In genomic region chr9:74028438-74028837, GRCm38 (mm10) we compare ENCODE assay signal across 10 mouse cellular contexts. TPM values are rescaled to one million over a fixed set of nuclear protein-coding genes. Genes with fewer than 3 reads are reported as not detected.
DNase-seq lines count a peak whose midpoint lies in the region; ATAC-seq and TF ChIP-seq lines count a peak whose summit lies in the region.
"Had no signal": no experiment of that assay in that cellular context is flagged by ENCODE, and none has a peak within 500 bp of the region (broad histone marks: within the 10 kb centered on the region; RNA-seq: fewer than 3 reads in every experiment).

No protein-coding gene starts in this region.

- TF ChIP-seq CTCF in gastrocnemius, adult 2 months (IDR thresholded peaks at IDR 0.05) = peak; percentile 55
- TF ChIP-seq CTCF in liver, adult 2 months (IDR thresholded peaks at IDR 0.05; ENCODE audit: low read depth, low read length) = no peak

- WGBS in liver, adult 2 months = 55% methylated on average over 1 of the region's 1 CpGs
- WGBS in liver, embryonic 12.5 days (ENCODE audit: insufficient replicate concordance) = 37% methylated on average over 1 of the region's 1 CpGs

- no peak overlapping the region for H3K27ac ChIP-seq in gastrocnemius, adult 2 months
- no peak overlapping the region for H3K27ac ChIP-seq in liver, adult 2 months (replicated peaks; ENCODE audit: insufficient read depth, low read depth, low read length)
- no peak overlapping the region for H3K27ac ChIP-seq in liver, embryonic 12.5 days
- H3K27ac ChIP-seq: embryonic facial prominence, embryonic 15.5 days had no signal

- intact Hi-C loops in gastrocnemius, adult 2 months (cut with DNase I) = no loop called here

- H3K9me3 ChIP-seq in liver, embryonic 12.5 days (replicated peaks) = no peaks in the 10 kb centered on the region
- H3K9me3 ChIP-seq: embryonic facial prominence, embryonic 15.5 days had no signal

- DNase-seq in gastrocnemius, adult 2 months = no peak
- no peak for DNase-seq in gastrocnemius, postnatal 25 days
- DNase-seq in liver, adult 2 months (ENCODE audit: extremely low read depth, low read depth, low spot score) = peak; percentile 1
- DNase-seq in NIH3T3 (ENCODE audit: low read depth) = peak; percentile 62
- peak; percentile 12 for DNase-seq in forelimb bud, embryonic 11.5 days (ENCODE audit: low read depth, low spot score)
- DNase-seq in natural killer cell, adult 2 months (ENCODE audit: low spot score in 2 of 2) = no peak
- DNase-seq in urinary bladder, postnatal 36 days (ENCODE audit: low spot score in 2 of 2) = no peak

- 0 out of 2 replicates have a peak, but pooled peaks cover 3% of the 10 kb centered on the region for H3K27me3 ChIP-seq in liver, adult 2 months (ENCODE audit: control insufficient read depth, insufficient read depth, low read length)
- no peaks in the 10 kb centered on the region for H3K27me3 ChIP-seq in liver, embryonic 12.5 days (replicated peaks)
- H3K27me3 ChIP-seq: embryonic facial prominence, embryonic 15.5 days had no signal

- TF ChIP-seq POLR2A in liver, adult 2 months (IDR thresholded peaks at IDR 0.05; ENCODE audit: extremely low read depth, insufficient read depth, low read length) = no peak

- H3K4me1 ChIP-seq in liver, adult 2 months (ENCODE audit: control insufficient read depth, insufficient read depth, low read length) = no peaks in the 10 kb centered on the region
- H3K4me1 ChIP-seq in liver, embryonic 12.5 days = no peaks in the 10 kb centered on the region
- H3K4me1 ChIP-seq: embryonic facial prominence, embryonic 15.5 days had no signal

- no peak overlapping the region for H3K4me2 ChIP-seq in liver, embryonic 12.5 days
- H3K4me2 ChIP-seq: embryonic facial prominence, embryonic 15.5 days had no signal

- no peak overlapping the region for H3K4me3 ChIP-seq in gastrocnemius, adult 2 months
- no peak overlapping the region for H3K4me3 ChIP-seq in liver, adult 2 months (ENCODE audit: insufficient read depth, low read depth, low read length)
- no peak overlapping the region for H3K4me3 ChIP-seq in liver, embryonic 12.5 days
- H3K4me3 ChIP-seq: embryonic facial prominence, embryonic 15.5 days had no signal

- no peaks in the 10 kb centered on the region for H3K36me3 ChIP-seq in liver, adult 2 months (ENCODE audit: control insufficient read depth, insufficient read depth, low read length)
- no peaks in the 10 kb centered on the region for H3K36me3 ChIP-seq in liver, embryonic 12.5 days
- H3K36me3 ChIP-seq: embryonic facial prominence, embryonic 15.5 days; G1E had no signal

- H3K79me2 ChIP-seq in liver, adult 2 months (ENCODE audit: control insufficient read depth, insufficient read depth, low read length) = no peaks in the 10 kb centered on the region

- ATAC-seq in liver, embryonic 12.5 days = no peak

- no peak overlapping the region for H3K9ac ChIP-seq in liver, adult 2 months (ENCODE audit: low read depth, low read length)
- no peak overlapping the region for H3K9ac ChIP-seq in liver, embryonic 12.5 days
- H3K9ac ChIP-seq: embryonic facial prominence, embryonic 15.5 days had no signal

RNA-seq across cellular contexts. Expression of gene Unc13c, which starts 59.7 kb away (rescaled TPM):
- under 1 TPM; 0.05 to 0.25 TPM for total RNA-seq in gastrocnemius, adult 2 months (2021)
- under 1 TPM; 0.13 to 0.16 TPM for total RNA-seq in gastrocnemius, postnatal 25 days (2021)
- not detected in 2 replicates for total RNA-seq in liver, adult 2 months (2014; rRNA removed)
- polyA plus RNA-seq in liver, adult 2 months (2012; rRNA removed) = not detected in 2 replicates
- polyA plus RNA-seq in liver, embryonic 12.5 days (2016; fragmentation: Nextera tagmentation; extraction: Ambion mirVana) = 0.04 and 0.06 TPM in 2 replicates
- polyA plus RNA-seq: G1E had no signal

Comparison
In these comparisons a context has a peak if more than half of its experiments do, and no peak if none do; other contexts are left out.
1. DNase-seq: peak in liver, adult 2 months (single experiment), NIH3T3 (single experiment) and forelimb bud, embryonic 11.5 days (single experiment); none in gastrocnemius, adult 2 months (single experiment), gastrocnemius, postnatal 25 days (single experiment), natural killer cell, adult 2 months (0 of 2) and urinary bladder, postnatal 36 days (0 of 2).